Mouse (Mus musculus): ENCODE measurements around the gene Zbtb44. TPM values are rescaled to one million over a fixed set of nuclear protein-coding genes. Genes with fewer than 3 reads are reported as not detected.

Zbtb44 gene
- total RNA-seq, 1 experiment = 33.7 TPM

- Histone ChIP-seq H3K4me1 (ENCODE audit: control insufficient read depth in 2 of 2, insufficient read depth in 2 of 2, low read length in 2 of 2, poor library complexity in 1 of 2) (peaks cover 0 to 11% of the 10 kb centered on the region in 2 experiments; a peak in 1 of 4 replicates), H3K4me3 (ENCODE audit: insufficient read depth in 1 of 2, low read depth in 1 of 2, low read length in 2 of 2, poor library complexity in 1 of 2, severe bottlenecking in 1 of 2) (no peak overlapping the region), H3K9ac (ENCODE audit: insufficient read depth, low read depth, low read length, poor library complexity, severe bottlenecking) (no peak overlapping the region), H3K27ac (ENCODE audit: insufficient read depth, low read depth, low read length, poor library complexity, severe bottlenecking) (no peak overlapping the region), H3K36me3 (ENCODE audit: control insufficient read depth, insufficient read depth, low read length, poor library complexity, severe bottlenecking) (no peaks in the 10 kb centered on the region), H3K9me3 (ENCODE audit: control insufficient read depth, insufficient read depth, low read depth, low read length) (no peaks in the 10 kb centered on the region)
- in situ Hi-C loops (cut with MboI; ENCODE audit: low sequenced_read_pairs in 2 of 2, unreplicated experiment in 2 of 2) = loop anchor here (10.0 to 25.0 kb wide), 5 partner anchors 126 to 636 kb away; no protein-coding TSS in a partner anchor
- TF ChIP-seq ZC3H11A (IDR thresholded peaks at IDR 0.05; ENCODE audit: borderline replicate concordance, low read depth, low read length) = no peak
- no peak for TF ChIP-seq ZNF384 (IDR thresholded peaks at IDR 0.05; ENCODE audit: low read depth, low read length)
- TF ChIP-seq HCFC1 (IDR thresholded peaks at IDR 0.05; ENCODE audit: borderline replicate concordance, insufficient read depth, low read length) = no peak
- no peak for TF ChIP-seq MAFK (IDR thresholded peaks at IDR 0.05; ENCODE audit: insufficient read depth, low read depth, low read length)
- no peak for DNase-seq (ENCODE audit: low read depth, low spot score)
Measured at GRCm38 (mm10) chr9:31080726-31081125, 50.3 kb downstream of the Zbtb44 start.

GRCm38 (mm10) chr9:31082054-31082666 is 51.7 kb downstream of the Zbtb44 start:
- Histone ChIP-seq H3K27ac (ENCODE audit: insufficient read depth, low read depth, low read length, poor library complexity, severe bottlenecking) (no peak overlapping the region), H3K4me3 (ENCODE audit: insufficient read depth in 1 of 2, low read depth in 1 of 2, low read length in 2 of 2, poor library complexity in 1 of 2, severe bottlenecking in 1 of 2) (peak overlapping the region; percentile 9 to 46; a peak in 3 of 4 replicates), H3K9ac (ENCODE audit: insufficient read depth, low read depth, low read length, poor library complexity, severe bottlenecking) (peak overlapping the region; percentile 24), H3K36me3 (ENCODE audit: control insufficient read depth, insufficient read depth, low read length, poor library complexity, severe bottlenecking) (no peaks in the 10 kb centered on the region), H3K9me3 (ENCODE audit: control insufficient read depth, insufficient read depth, low read depth, low read length) (no peaks in the 10 kb centered on the region), H3K4me1 (ENCODE audit: control insufficient read depth in 2 of 2, insufficient read depth in 2 of 2, low read length in 2 of 2, poor library complexity in 1 of 2) (peaks cover 2 to 11% of the 10 kb centered on the region in 2 experiments; a peak in 2 of 4 replicates)
- DNase-seq (ENCODE audit: low read depth, low spot score) = peak; percentile 87
- TF ChIP-seq MAFK (IDR thresholded peaks at IDR 0.05; ENCODE audit: insufficient read depth, low read depth, low read length) (no peak), HCFC1 (IDR thresholded peaks at IDR 0.05; ENCODE audit: borderline replicate concordance, insufficient read depth, low read length) (no peak), ZC3H11A (IDR thresholded peaks at IDR 0.05; ENCODE audit: borderline replicate concordance, low read depth, low read length) (peak; percentile 64; the same call in 1 of the 2 replicates), CHD2 (IDR thresholded peaks at IDR 0.05; ENCODE audit: low read depth, low read length) (no peak)
- in situ Hi-C loops (cut with MboI; ENCODE audit: low sequenced_read_pairs in 2 of 2, unreplicated experiment in 2 of 2) = loop anchor here (10.0 to 25.0 kb wide), 5 partner anchors 127 to 637 kb away; no protein-coding TSS in a partner anchor

GRCm38 (mm10) chr9:31082771-31083170 is 52.3 kb downstream of the Zbtb44 start:
- no peak overlapping the region for H3K4me3 ChIP-seq (ENCODE audit: insufficient read depth in 1 of 2, low read depth in 1 of 2, low read length in 2 of 2, poor library complexity in 1 of 2, severe bottlenecking in 1 of 2)
- peaks cover 2 to 11% of the 10 kb centered on the region in 2 experiments; a peak in 2 of 4 replicates for H3K4me1 ChIP-seq (ENCODE audit: control insufficient read depth in 2 of 2, insufficient read depth in 2 of 2, low read length in 2 of 2, poor library complexity in 1 of 2)
- H3K27ac ChIP-seq (ENCODE audit: insufficient read depth, low read depth, low read length, poor library complexity, severe bottlenecking) = no peak overlapping the region
- H3K9ac ChIP-seq (ENCODE audit: insufficient read depth, low read depth, low read length, poor library complexity, severe bottlenecking) = no peak overlapping the region
- DNase-seq (ENCODE audit: low read depth, low spot score) = no peak
- in situ Hi-C loops (cut with MboI; ENCODE audit: low sequenced_read_pairs in 2 of 2, unreplicated experiment in 2 of 2) = loop anchor here (10.0 to 25.0 kb wide), 5 partner anchors 128 to 638 kb away; no protein-coding TSS in a partner anchor
- H3K9me3 ChIP-seq (ENCODE audit: control insufficient read depth, insufficient read depth, low read depth, low read length) = no peaks in the 10 kb centered on the region
- TF ChIP-seq ZNF384 (IDR thresholded peaks at IDR 0.05; ENCODE audit: low read depth, low read length) = no peak
- no peak for TF ChIP-seq HCFC1 (IDR thresholded peaks at IDR 0.05; ENCODE audit: borderline replicate concordance, insufficient read depth, low read length)
- no peak for TF ChIP-seq CHD2 (IDR thresholded peaks at IDR 0.05; ENCODE audit: low read depth, low read length)
- no peak for TF ChIP-seq ZC3H11A (IDR thresholded peaks at IDR 0.05; ENCODE audit: borderline replicate concordance, low read depth, low read length)
- no peak for TF ChIP-seq MAFK (IDR thresholded peaks at IDR 0.05; ENCODE audit: insufficient read depth, low read depth, low read length)
- H3K36me3 ChIP-seq (ENCODE audit: control insufficient read depth, insufficient read depth, low read length, poor library complexity, severe bottlenecking) = no peaks in the 10 kb centered on the region

- Histone ChIP-seq H3K4me1 (ENCODE audit: control insufficient read depth in 2 of 2, insufficient read depth in 2 of 2, low read length in 2 of 2, poor library complexity in 1 of 2) (peaks cover 4 to 14% of the 10 kb centered on the region in 2 experiments; a peak in 2 of 4 replicates), H3K36me3 (ENCODE audit: control insufficient read depth, insufficient read depth, low read length, poor library complexity, severe bottlenecking) (peaks cover 12% of the 10 kb centered on the region; the same call in 1 of the 2 replicates), H3K4me3 (ENCODE audit: insufficient read depth in 1 of 2, low read depth in 1 of 2, low read length in 2 of 2, poor library complexity in 1 of 2, severe bottlenecking in 1 of 2) (no peak overlapping the region), H3K27ac (ENCODE audit: insufficient read depth, low read depth, low read length, poor library complexity, severe bottlenecking) (no peak overlapping the region), H3K9me3 (ENCODE audit: control insufficient read depth, insufficient read depth, low read depth, low read length) (no peaks in the 10 kb centered on the region), H3K9ac (ENCODE audit: insufficient read depth, low read depth, low read length, poor library complexity, severe bottlenecking) (no peak overlapping the region)
- in situ Hi-C loops (cut with MboI; ENCODE audit: low sequenced_read_pairs in 2 of 2, unreplicated experiment in 2 of 2) = loop anchor here (5.0 to 25.0 kb wide), 7 partner anchors 131 to 641 kb away; partner anchors contain the start of gene Adamts8 (in 1 of the 2)
- no peak for TF ChIP-seq ZNF384 (IDR thresholded peaks at IDR 0.05; ENCODE audit: low read depth, low read length)
- TF ChIP-seq ZC3H11A (IDR thresholded peaks at IDR 0.05; ENCODE audit: borderline replicate concordance, low read depth, low read length) = no peak
- TF ChIP-seq HCFC1 (IDR thresholded peaks at IDR 0.05; ENCODE audit: borderline replicate concordance, insufficient read depth, low read length) = no peak
- TF ChIP-seq CHD2 (IDR thresholded peaks at IDR 0.05; ENCODE audit: low read depth, low read length) = no peak
- TF ChIP-seq MAFK (IDR thresholded peaks at IDR 0.05; ENCODE audit: insufficient read depth, low read depth, low read length) = no peak
- no peak for DNase-seq (ENCODE audit: low read depth, low spot score)
Measured at GRCm38 (mm10) chr9:31085556-31085955, 55.1 kb downstream of the Zbtb44 start.
